Mouse (Mus musculus) liver, embryonic 16.5 days (tissue): ENCODE data around the gene Pygm. TPM values are rescaled to one million over a fixed set of nuclear protein-coding genes. Genes with fewer than 3 reads are reported as not detected.

Experiments used
- microRNA-seq: library from miRNA; unstranded; fragments of <30 nt; microRNA quantifications from one replicate; pipeline ENCODE4, GENCODE M21; 2016
- polyA plus RNA-seq: library from polyadenylated mRNA; unstranded; fragments of >200 nt; fragmentation: Nextera tagmentation; extraction: Ambion mirVana; gene quantifications from 2 replicates; pipeline ENCODE4 v1.2.1, GENCODE M21; 2015

Pygm gene
- polyA plus RNA-seq, 1 experiment from 2014 or later = 11.2 TPM

Small RNA genes lying within 50 kb of the gene (microRNA-seq; reads per million reads assigned to microRNA genes)
- gene Mir6989 = 2.0 reads per million

Other genes with a start within 250 kb of the Pygm start
- gene Batf2, start 243.4 kb upstream of the Pygm start, polyA plus RNA-seq = 0.09 and 0.66 TPM in 2 replicates
- gene Arl2, start 242.9 kb upstream of the Pygm start, polyA plus RNA-seq = 23.5 and 25.1 TPM in 2 replicates
- not detected in 2 replicates for gene Majin, start 200.0 kb upstream of the Pygm start, polyA plus RNA-seq
- gene Gpha2, start 158.0 kb upstream of the Pygm start, polyA plus RNA-seq = not detected in 2 replicates
- 3.5 and 3.7 TPM in 2 replicates for gene Ppp2r5b, start 148.5 kb upstream of the Pygm start, polyA plus RNA-seq
- 4.9 and 6.1 TPM in 2 replicates for gene Atg2a, start 142.7 kb upstream of the Pygm start, polyA plus RNA-seq
- 62.1 and 68.6 TPM in 2 replicates for gene Ehd1, start 107.7 kb upstream of the Pygm start, polyA plus RNA-seq
- 0.34 and 0.40 TPM in 2 replicates for gene Cdc42bpg, start 77.9 kb upstream of the Pygm start, polyA plus RNA-seq
- 19.5 and 21.0 TPM in 2 replicates for gene Men1, start 49.4 kb upstream of the Pygm start, polyA plus RNA-seq
- 8.2 and 8.6 TPM in 2 replicates for gene Map4k2, start 43.3 kb upstream of the Pygm start, polyA plus RNA-seq
- gene Sf1, start 20.7 kb upstream of the Pygm start, polyA plus RNA-seq = 52.1 and 58.4 TPM in 2 replicates
- gene Rasgrp2, start 14.9 kb downstream of the Pygm start, polyA plus RNA-seq = 78.8 and 81.7 TPM in 2 replicates
- 0.39 and 0.50 TPM in 2 replicates for gene Nrxn2, start 34.3 kb downstream of the Pygm start, polyA plus RNA-seq
- gene Slc22a12, start 158.6 kb downstream of the Pygm start, polyA plus RNA-seq = not detected in 2 replicates